Mouse (Mus musculus) neural tube, embryonic 14.5 days (tissue): Measurements from ENCODE around the gene Ptpn7. TPM values are rescaled to one million over a fixed set of nuclear protein-coding genes. Genes with fewer than 3 reads are reported as not detected.
A peak's percentile ranks its signal among the peaks of the same experiment; 100 is the strongest.
"Not testable (repeated sequence)": the region's sequence is repeated elsewhere in the genome, so short reads cannot be mapped to it uniquely, and the experiment has no call there.

Experiments used
- ATAC-seq: fragments of 200-750 bp; cut with Nextera tagmentation; 2 replicates; pipeline ENCODE4 v1.8.0; 2017; ENCODE audit warnings: low read depth, mild to moderate bottlenecking, moderate TSS enrichment, moderate library complexity
- H3K27ac ChIP-seq: fragments of 300-500 bp; sonication (generic); 2 replicates; pipeline ENCODE4 v1.5.1; 2014; ENCODE audit warnings: low read depth, mild to moderate bottlenecking, control low read depth, low read length, moderate library complexity, mixed read lengths
- H3K27me3 ChIP-seq: fragments of 300-500 bp; sonication (generic); 2 replicates; pipeline ENCODE4 v1.6.1; 2014; ENCODE audit warnings: low read length; ENCODE audit not compliant: control insufficient read depth, insufficient read depth
- H3K36me3 ChIP-seq: fragments of 300-500 bp; sonication (generic); 2 replicates; pipeline ENCODE4 v1.6.1; 2014; ENCODE audit warnings: low read length, mixed read lengths; ENCODE audit not compliant: control insufficient read depth, insufficient read depth
- H3K4me1 ChIP-seq: fragments of 300-500 bp; sonication (generic); 2 replicates; pipeline ENCODE4 v1.6.1; 2014; ENCODE audit warnings: low read length; ENCODE audit not compliant: control insufficient read depth, insufficient read depth
- H3K4me2 ChIP-seq: fragments of 300-500 bp; sonication (generic); 2 replicates; pipeline ENCODE4 v1.6.1; 2014; ENCODE audit warnings: mild to moderate bottlenecking, low read depth, low read length, control low read depth
- H3K4me3 ChIP-seq: fragments of 300-500 bp; sonication (generic); 2 replicates; pipeline ENCODE4 v1.5.1; 2014; ENCODE audit warnings: low read depth, low read length, control low read depth, mixed read lengths
- H3K9ac ChIP-seq: fragments of 300-500 bp; sonication (generic); replicated peaks from 2 replicates; pipeline ENCODE4 v1.6.1; 2014; ENCODE audit warnings: low read depth, mild to moderate bottlenecking, control low read depth, low read length, mixed read lengths
- H3K9me3 ChIP-seq: fragments of 300-500 bp; sonication (generic); 2 replicates; pipeline ENCODE4 v1.6.1; 2016; ENCODE audit warnings: low read length; ENCODE audit not compliant: control insufficient read depth
- WGBS: fragments of 180-500 bp; shearing (Covaris S2); extraction: QIAGEN DNeasy Blood & Tissue Kit; methylation state at CpG from one replicate; pipeline ENCODE4 v1.1.7; 2014; 5-methylcytosine and 5-hydroxymethylcytosine counted together
- polyA plus RNA-seq: library from polyadenylated mRNA; unstranded; fragments of >200 nt; fragmentation: Nextera tagmentation; extraction: Ambion mirVana; gene quantifications from 2 replicates; pipeline ENCODE4 v1.2.1, GENCODE M21; 2014

The Ptpn7 gene
- polyA plus RNA-seq, 1 experiment from 2014 or later = 0.15 TPM

DNA sequence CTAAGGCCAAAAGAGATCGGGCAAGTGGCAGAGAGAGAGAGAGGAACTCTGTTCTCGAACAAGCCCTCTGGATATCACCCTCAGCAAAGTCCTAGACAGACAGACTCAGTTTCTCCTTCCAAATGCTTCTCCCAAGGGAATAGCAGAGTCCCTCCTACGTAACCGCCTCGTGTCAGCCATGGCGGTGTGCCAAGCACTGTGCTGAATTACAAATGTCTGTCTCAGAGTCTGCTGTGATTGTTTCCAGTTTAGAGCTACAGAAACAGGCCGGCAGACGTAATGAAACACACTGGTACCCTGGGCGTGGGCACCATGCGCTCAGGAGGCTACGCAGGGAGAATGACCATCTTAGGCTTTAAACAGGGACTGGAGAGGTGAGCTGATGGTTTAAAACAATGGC lies 36.2 kb upstream of the Ptpn7 start:
- 77% methylated on average over 11 of the region's 11 CpGs for WGBS
- H3K4me2 ChIP-seq = no peak overlapping the region
- H3K27me3 ChIP-seq = no peaks in the 10 kb centered on the region
- no peak overlapping the region for H3K27ac ChIP-seq
- no peak for ATAC-seq
- no peak overlapping the region for H3K4me3 ChIP-seq
- H3K9ac ChIP-seq = no peak overlapping the region
- no peaks in the 10 kb centered on the region for H3K9me3 ChIP-seq
- H3K4me1 ChIP-seq = no peaks in the 10 kb centered on the region
- H3K36me3 ChIP-seq = no peaks in the 10 kb centered on the region

DNA sequence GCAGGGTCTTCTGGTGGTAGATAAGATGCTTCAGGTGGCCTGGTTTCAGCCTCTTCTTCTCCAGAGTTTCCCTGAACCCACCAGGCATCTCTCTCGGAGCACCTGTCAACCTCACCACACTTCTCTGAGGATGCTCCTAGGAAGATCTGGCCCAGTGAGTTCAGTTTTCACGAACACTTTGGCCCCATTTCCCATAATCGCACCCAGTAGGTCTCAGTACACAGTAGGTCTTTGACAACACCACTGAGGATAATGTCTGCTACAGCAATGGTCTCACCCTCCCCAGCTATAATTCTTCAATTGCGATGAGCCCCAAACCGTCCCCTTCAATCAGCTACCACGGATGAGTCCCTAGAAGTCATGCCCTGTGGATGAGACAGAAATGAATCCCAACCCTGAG lies 35.1 kb upstream of the Ptpn7 start:
- no peak overlapping the region for H3K9ac ChIP-seq
- no peak for ATAC-seq
- WGBS = 92% methylated on average over 6 of the region's 6 CpGs
- H3K4me3 ChIP-seq = no peak overlapping the region
- H3K4me2 ChIP-seq = no peak overlapping the region
- no peaks in the 10 kb centered on the region for H3K27me3 ChIP-seq
- no peaks in the 10 kb centered on the region for H3K4me1 ChIP-seq
- no peaks in the 10 kb centered on the region for H3K9me3 ChIP-seq
- H3K36me3 ChIP-seq = no peaks in the 10 kb centered on the region
- no peak overlapping the region for H3K27ac ChIP-seq

DNA sequence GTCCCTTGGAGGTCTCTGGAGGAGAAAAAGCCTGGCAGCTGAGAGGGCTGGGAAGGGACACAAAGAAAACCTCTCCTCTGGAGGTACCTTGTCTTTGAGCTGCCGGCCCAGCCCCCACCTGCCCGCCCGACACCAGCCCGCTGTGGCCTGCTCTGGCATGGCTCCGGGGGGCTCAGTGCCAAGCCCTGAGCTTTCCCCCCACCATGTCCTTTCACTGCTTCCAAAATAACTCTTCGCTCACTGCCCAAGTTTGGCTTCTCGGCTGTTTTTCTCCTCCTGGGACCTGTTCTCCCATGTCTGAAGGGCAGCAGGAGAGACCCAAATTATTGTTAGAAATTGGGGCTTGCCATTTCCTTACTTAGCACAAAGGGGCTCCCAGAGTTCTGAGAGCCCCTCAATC lies 34.1 kb upstream of the Ptpn7 start:
- H3K36me3 ChIP-seq = no peaks in the 10 kb centered on the region
- no peak overlapping the region for H3K4me3 ChIP-seq
- H3K27me3 ChIP-seq = peaks cover under 1% of the 10 kb centered on the region; the same call in 1 of the 2 replicates
- no peak for ATAC-seq
- WGBS = 76% methylated on average over 7 of the region's 7 CpGs
- no peak overlapping the region for H3K9ac ChIP-seq
- H3K4me1 ChIP-seq = no peaks in the 10 kb centered on the region
- no peak overlapping the region for H3K4me2 ChIP-seq
- H3K27ac ChIP-seq = no peak overlapping the region
- H3K9me3 ChIP-seq = no peaks in the 10 kb centered on the region

DNA sequence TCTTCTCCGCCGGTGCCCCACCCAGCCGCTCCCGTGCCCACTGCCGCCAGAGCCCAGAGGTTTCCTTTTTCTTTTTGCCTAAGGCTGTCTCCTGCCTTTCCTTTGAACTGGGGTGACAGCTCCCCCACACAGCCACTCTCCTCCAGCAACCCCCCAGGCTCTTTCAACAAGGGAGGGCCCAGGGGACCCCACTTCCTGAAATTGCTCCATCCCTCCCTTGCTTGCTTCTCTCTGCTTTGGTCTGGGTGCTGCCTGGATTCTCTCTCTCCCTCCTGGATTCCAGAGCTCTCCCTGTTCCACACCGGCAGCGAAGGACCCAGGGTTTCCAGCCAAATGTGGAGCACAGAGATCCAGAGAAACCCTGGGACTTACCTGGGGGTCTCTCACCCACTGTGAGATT lies 32.1 kb upstream of the Ptpn7 start:
- Histone ChIP-seq H3K4me1 (peaks cover 6% of the 10 kb centered on the region; the same call in 1 of the 2 replicates), H3K27ac (no peak overlapping the region), H3K9me3 (no peaks in the 10 kb centered on the region), H3K9ac (no peak overlapping the region), H3K27me3 (peaks cover 18% of the 10 kb centered on the region), H3K4me3 (no peak overlapping the region), H3K36me3 (no peaks in the 10 kb centered on the region), H3K4me2 (no peak overlapping the region)
- WGBS = 59% methylated on average over 7 of the region's 7 CpGs
- ATAC-seq = no peak

DNA sequence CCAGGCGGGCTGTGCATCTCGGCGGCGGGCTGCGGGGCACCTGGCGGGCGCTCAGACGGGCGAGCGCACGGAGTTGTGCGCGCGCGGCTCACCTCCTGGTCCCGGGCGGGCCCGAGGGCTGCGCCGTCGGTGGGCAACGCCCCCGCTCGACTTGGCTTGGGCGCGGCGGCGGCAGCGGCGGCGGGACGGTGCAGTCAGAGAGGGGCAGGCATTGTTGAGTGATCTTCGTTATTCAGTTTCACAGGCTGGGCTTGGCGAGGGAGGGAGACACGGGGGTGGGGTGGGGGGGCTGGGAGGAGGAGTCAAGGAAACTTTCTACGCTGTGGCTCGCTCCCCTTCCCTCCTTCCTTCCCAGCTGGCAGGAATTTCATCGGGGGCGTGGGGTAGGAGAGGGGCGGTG lies 27.4 kb upstream of the Ptpn7 start, which contains the start of gene Lgr6:
Lgr6 (minus strand) TSS at position 153 of the 400 bp plus-strand sequence.
- H3K4me2 ChIP-seq = peak within 1 kb of the TSS; percentile 49

DNA sequence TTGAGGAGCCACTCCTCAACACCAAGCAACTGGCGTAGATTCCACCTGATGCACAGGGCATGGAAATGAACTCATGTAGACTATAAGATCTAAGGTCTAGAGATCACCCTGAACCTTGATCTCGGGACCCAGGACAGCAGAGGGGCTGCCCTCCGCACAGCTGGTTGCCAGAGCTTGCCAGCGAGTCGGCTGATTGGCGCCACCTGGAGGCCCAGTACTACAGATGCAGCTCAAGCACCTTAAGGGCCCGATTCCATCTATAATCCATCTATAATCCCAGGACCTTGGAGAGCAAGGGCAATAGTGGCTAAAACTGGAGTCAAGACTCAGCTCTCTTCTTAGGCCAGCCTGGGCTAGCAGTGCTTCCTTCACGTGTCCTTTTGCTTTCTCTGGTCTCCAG lies 26.5 kb upstream of the Ptpn7 start:
- Histone ChIP-seq H3K9ac (no peak overlapping the region), H3K4me2 (no peak overlapping the region; the same call in 1 of the 2 replicates), H3K36me3 (no peaks in the 10 kb centered on the region), H3K4me1 (peaks cover 6% of the 10 kb centered on the region; the same call in 1 of the 2 replicates), H3K27ac (no peak overlapping the region), H3K9me3 (no peaks in the 10 kb centered on the region), H3K27me3 (peaks cover 26% of the 10 kb centered on the region), H3K4me3 (no peak overlapping the region)
- ATAC-seq = no peak
- WGBS = 2% methylated on average over 8 of the region's 8 CpGs

More for the DNA sequence above, 27.4 kb upstream of the Ptpn7 start, which contains the start of gene Lgr6:
- Histone ChIP-seq H3K9me3 (no peaks in the 10 kb centered on the region), H3K9ac (no peak within 1 kb of the TSS), H3K27ac (no peak within 1 kb of the TSS), H3K36me3 (no peaks in the 10 kb centered on the region), H3K4me3 (peak within 1 kb of the TSS; percentile 29), H3K27me3 (peaks cover 26% of the 10 kb centered on the region), H3K4me1 (peaks cover 6% of the 10 kb centered on the region; the same call in 1 of the 2 replicates)
- no peak for ATAC-seq
- 0% methylated on average over 29 of the region's 40 CpGs for WGBS

DNA sequence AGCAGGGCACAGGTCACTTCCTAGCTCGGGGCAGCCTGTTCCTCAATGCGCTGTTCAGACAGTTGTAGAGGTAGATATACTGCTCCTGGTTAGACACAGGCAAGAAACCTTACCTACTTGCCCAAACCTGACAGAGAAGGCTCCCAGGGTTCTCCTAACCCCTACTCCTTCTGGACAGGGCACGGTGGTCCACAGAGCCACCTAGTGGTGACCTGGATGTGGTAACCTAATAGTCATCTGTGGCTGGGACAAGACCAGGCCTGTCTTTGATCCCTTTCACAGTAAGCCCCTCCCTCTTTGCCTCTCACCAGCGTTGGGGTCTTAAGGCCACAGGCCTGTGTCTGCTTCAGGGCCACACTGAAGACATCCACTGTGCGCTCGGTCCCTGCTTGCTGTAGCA lies 23.9 kb upstream of the Ptpn7 start:
- WGBS = 36% methylated on average over 6 of the region's 6 CpGs
- H3K27me3 ChIP-seq = peaks cover 24% of the 10 kb centered on the region
- no peak overlapping the region for H3K9ac ChIP-seq
- no peak for ATAC-seq
- H3K4me3 ChIP-seq = no peak overlapping the region
- no peaks in the 10 kb centered on the region for H3K36me3 ChIP-seq
- peaks cover 6% of the 10 kb centered on the region; the same call in 1 of the 2 replicates for H3K4me1 ChIP-seq
- no peaks in the 10 kb centered on the region for H3K9me3 ChIP-seq
- no peak overlapping the region for H3K4me2 ChIP-seq
- H3K27ac ChIP-seq = no peak overlapping the region

DNA sequence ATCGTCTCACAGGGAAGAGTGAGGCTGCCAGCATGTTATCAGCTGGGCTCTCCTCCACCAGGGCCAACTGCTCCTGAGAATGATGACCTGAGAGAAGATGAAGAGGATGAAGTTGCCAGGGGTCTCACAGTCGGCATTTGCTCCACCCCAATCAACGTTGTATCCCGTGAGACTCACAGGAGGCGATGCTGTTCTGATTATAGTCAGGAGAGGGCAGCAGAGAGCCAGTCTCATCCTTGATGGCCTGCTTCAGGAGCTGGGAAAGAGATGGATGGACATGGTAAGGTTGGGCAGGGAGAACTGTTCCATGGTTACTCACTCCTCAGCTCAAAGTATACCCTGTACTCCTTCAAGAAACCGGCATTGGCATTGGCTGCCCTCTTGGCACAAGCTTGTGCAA lies 22.4 kb upstream of the Ptpn7 start:
- H3K4me2 ChIP-seq = no peak overlapping the region
- no peak overlapping the region for H3K9ac ChIP-seq
- H3K4me3 ChIP-seq = no peak overlapping the region
- 23% methylated on average over 6 of the region's 6 CpGs for WGBS
- H3K9me3 ChIP-seq = no peaks in the 10 kb centered on the region
- H3K27ac ChIP-seq = no peak overlapping the region
- H3K36me3 ChIP-seq = no peaks in the 10 kb centered on the region
- peaks cover 9% of the 10 kb centered on the region for H3K27me3 ChIP-seq
- ATAC-seq = no peak
- peaks cover 3% of the 10 kb centered on the region; the same call in 1 of the 2 replicates for H3K4me1 ChIP-seq

DNA sequence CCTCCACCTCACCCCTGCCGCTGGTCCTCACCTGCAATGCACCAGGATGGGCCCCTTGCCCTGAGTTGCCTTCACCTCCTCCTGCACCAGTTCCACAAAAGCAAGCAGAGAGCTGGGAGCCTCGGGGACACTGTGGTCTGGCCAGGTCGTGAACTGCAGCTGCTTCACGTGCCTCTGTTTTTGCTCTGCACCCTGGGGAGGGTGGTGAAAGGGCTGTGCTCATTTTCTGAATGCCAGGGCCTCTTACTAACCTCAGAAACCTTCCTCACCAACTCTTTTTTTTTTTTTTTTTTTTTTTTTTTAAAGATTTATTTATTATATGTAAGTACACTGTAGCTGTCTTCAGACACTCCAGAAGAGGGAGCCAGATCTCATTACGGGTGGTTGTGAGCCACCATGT lies 21.2 kb upstream of the Ptpn7 start:
- H3K36me3 ChIP-seq, H3K4me2 ChIP-seq: not testable (repeated sequence)
- 52% methylated on average over 4 of the region's 5 CpGs for WGBS

More for the DNA sequence above, 21.2 kb upstream of the Ptpn7 start:
- not testable (repeated sequence) for H3K9ac ChIP-seq, H3K27me3 ChIP-seq, H3K4me3 ChIP-seq, ATAC-seq, H3K4me1 ChIP-seq, H3K9me3 ChIP-seq, H3K27ac ChIP-seq
